Mouse (Mus musculus): ENCODE data around the gene Cand2. TPM values are rescaled to one million over a fixed set of nuclear protein-coding genes. Genes with fewer than 3 reads are reported as not detected.

The Cand2 gene
- total RNA-seq, 2 experiments from 2014 or later = 73.3 to 76.6 TPM

DNA sequence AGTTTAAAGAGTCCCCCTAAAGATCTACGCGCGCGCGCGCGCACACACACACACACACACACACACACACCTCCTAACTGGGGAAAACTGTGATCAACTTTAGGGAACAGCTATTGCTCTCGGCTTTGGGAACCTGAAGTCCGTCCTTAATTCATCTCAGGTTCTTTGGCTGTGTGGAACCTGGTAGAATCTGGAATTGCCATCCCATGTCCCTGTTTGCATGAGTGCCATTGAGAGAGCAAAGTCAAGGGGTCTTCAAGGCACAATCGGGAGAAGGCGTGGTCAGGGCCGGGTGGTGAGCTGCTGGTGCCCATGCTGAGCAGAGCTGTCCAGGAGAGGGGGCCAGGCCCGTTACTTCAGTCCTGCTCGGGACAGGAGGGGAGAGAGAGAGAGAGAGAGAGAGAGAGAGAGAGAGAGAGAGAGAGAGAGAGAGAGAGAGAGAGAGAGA, 348 bp upstream of the Cand2 start:
- DNase-seq = peak in 1 of 2 experiments; percentile 55

- peak; percentile 62 to 76 for DNase-seq
Observed at GRCm38 (mm10) chr6:115775838-115776237, 1.5 kb downstream of the Cand2 start.

DNA sequence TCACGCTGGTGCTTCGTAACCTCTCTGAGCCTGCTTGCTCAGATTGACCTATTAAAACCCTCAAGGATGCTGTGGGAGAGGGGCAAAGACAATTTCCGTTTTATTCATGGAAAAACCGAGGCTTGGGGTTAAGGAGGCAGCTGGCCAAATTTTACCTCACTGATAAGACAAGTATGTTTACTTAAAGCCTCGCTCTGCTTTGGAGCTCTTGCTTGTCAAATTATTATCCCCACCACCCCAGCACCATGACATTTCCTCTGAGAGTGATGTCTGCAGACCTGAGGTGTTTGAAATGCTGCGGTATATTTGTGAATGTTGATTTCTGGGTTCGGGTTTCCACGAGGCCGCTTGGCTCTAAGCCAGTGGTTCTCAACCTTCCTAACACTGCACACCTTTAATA, 2.0 kb downstream of the Cand2 start:
- DNase-seq = no peak

- DNase-seq = no peak
Observed at GRCm38 (mm10) chr6:115782781-115783180, 8.4 kb downstream of the Cand2 start.

GRCm38 (mm10) chr6:115791016-115791415, 16.7 kb downstream of the Cand2 start:
- DNase-seq = peak; percentile 51 to 70

GRCm38 (mm10) chr6:115791842-115792686, 17.7 kb downstream of the Cand2 start:
- peak; percentile 42 to 67 for DNase-seq

DNA sequence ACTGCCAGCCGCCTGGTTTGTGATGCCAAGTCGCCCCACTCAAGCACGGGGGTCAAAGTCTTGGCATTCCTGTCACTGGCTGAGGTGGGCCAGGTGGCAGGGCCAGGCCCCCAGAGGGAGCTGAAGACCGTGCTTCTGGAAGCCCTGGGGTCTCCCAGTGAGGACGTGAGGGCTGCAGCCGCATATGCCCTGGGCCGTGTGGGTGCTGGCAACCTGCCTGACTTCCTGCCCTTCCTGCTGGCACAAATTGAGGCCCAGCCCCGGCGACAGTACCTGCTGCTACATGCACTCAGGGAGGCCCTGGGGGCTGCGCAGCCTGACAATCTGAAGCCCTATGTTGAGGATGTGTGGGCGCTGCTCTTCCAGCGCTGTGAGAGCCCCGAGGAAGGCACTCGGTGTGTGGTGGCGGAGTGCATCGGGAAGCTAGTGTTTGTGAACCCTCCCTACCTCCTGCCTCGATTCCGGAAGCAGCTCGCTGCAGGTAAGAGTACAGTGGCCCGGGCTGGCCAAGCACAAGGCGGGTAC, 18.4 kb downstream of the Cand2 start:
- peak in 1 of 2 experiments; percentile 36 for DNase-seq

DNA sequence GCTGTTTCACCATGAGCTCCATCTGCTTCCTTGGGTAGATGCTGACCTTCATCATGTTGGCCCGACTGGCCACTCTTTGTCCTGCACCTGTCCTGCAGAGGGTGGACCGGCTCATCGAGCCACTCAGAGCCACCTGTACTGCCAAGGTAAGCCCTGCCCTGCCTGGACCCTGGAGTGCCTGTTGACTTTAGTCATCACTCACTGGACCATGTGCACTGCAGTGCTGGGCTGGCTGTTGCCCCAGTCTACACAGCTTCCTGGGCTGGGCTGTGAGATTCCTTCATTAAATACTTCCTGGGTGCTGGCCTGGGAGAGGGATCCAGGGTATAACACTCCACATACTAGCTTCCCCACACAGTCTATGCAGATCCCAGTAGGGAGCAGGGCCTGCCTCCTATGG, 27.5 kb downstream of the Cand2 start:
- no peak for DNase-seq

- DNase-seq = peak; percentile 55 to 81
Observed at GRCm38 (mm10) chr6:115803541-115804382, 29.4 kb downstream of the Cand2 start.

GRCm38 (mm10) chr6:115804432-115805192, 30.3 kb downstream of the Cand2 start:
- DNase-seq = no peak

DNA sequence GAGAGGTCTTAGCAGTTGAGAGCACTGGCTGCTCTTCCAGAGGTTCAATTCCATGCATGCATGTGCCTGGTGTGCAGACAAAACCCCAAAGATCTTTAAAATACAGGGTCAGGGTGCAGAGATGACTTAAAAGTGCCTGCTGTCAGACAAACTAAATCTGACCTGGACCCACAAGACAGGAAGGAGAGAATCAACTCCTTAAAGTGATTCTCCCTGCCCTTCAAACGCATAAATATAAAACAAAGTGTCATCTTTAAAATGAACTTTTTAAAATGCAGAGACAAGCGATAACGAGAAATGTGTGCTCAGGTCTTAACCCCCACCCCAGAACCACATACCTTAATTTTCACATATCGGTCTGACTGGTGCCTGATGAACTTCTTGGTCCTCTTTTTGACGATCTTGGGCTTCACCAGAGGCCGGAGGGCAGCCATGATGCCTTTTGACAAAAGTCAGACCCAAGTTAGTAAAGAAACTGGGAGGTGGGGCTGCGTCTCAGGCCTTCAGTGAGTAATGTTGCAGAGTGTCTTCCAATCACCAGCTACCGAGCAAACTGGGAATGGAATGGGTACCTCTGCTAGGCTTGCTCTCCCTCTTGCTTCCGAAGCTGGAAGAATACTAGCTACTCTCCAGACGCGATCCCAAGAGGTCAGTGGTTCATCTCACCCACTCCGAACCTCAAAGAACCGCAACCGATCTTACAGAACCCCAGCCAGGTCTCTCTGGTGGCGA, 33.3 kb downstream of the Cand2 start:
- DNase-seq = no peak

GRCm38 (mm10) chr6:115808196-115808487, 33.8 kb downstream of the Cand2 start:
- no peak for DNase-seq

GRCm38 (mm10) chr6:115808488-115809231, 34.3 kb downstream of the Cand2 start, which contains the start of gene Rpl32:
Rpl32 (minus strand) TSS chr6:115808747.
- peak; percentile 92 to 93 for DNase-seq

- no peak for DNase-seq
Observed at GRCm38 (mm10) chr6:115811606-115812005, 37.3 kb downstream of the Cand2 start.

DNA sequence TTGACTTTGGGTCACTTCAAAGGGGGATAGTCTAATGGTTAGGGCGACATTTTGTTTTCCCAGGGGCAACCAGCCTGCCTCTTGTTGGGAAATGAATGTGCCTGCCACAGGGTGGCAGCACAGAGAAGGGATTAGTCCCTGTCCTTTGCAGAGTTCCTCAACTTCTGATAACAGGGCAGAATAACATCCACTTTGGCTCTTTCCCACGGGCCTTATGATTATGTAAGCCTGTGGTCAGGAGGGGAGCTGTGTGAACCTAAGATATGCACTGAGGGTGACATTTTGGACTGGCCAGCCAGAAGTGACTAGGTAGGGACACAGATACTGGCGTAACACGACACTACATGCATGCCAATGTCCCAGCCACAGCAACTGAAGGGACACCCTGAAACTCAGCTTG, 39.8 kb downstream of the Cand2 start:
- peak; percentile 80 to 81 for DNase-seq

DNA sequence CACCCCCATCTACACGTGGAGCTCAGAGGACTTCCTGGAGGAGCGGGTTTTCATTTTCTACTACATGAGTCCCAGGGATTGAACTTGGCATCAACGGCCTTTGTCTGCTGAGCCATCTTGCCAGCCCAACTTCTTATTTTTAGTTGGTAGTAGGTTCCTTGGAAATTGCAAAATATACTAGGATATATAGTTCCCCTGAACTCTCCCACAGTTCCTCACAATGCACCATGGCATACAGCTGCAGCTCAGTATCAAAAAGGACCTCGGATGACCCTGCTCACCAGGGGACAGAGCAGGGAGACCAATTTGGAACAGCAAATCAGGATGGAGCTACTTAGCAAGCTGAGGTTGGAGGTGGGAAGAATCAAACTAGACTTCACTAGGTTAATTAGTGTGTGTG, 40.7 kb downstream of the Cand2 start:
- DNase-seq = no peak

DNA sequence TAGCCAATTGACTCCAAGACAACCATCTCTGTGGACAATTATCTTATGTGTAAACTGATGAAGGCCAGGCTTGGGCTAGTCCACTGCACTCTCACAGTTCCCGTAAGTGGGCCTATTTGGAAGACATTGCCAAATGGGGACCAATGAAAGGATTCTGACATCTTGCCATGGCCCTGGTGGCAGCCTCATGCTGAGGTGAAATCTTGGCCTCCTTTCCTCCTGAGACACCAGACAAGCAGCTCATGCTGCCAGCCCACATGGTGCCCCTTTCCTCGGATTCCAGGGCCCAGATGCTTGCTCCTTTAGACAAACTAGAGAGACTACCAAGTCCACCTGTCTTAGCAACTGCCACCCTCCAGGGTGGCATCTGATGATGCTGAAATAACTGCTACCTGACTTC, 43.8 kb downstream of the Cand2 start:
- DNase-seq = no peak

DNA sequence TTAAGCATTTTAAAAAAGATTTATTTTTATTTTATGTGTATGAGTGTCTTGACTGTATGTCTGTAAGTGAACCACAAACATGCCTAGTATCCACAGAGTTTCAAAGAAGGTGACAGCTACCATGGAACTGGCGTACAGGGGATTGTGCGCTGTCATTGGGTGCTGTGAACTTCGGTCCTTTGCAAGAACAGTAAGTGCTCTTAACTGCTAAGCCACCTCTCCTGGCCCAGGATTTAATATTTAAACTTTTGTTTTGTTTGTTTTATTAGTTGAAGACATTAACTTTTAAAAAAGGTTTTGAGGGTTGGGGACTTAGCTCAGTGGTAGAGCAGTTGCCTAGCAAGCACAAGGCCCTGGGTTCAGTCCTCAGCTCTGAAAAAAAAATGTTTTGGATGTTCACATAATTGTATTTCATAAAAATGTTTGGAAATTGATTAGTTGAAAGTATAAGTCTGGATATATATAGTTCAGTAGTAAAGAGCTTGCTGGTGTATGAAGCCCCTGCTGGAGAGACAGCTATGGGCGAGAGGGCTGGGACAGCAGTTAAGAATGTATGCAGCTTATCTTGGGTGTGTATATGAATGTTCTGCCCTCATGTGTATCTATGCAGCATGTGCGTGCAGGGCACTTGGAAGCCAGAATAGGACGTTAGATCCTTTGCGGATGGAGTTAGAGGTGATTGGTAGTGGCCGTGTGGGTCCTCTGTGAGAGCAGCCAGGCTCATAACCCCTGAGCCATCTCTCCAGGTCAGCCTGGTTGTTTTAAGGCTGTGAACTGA, 47.1 kb downstream of the Cand2 start:
- no peak for DNase-seq

GRCm38 (mm10) chr6:115823850-115824464, 49.6 kb downstream of the Cand2 start:
- peak; percentile 44 to 63 for DNase-seq

All from heart, adult 18-20 months (tissue).